Mouse (Mus musculus) activated CD4-positive, CD25-positive, alpha-beta regulatory T cell, adult 4 months (primary cell): ENCODE results near the gene Evi2b. TPM values are rescaled to one million over a fixed set of nuclear protein-coding genes. Genes with fewer than 3 reads are reported as not detected.

Experiments used
- ATAC-seq: one replicate; pipeline ENCODE4 v1.8.0; 2017
- polyA plus RNA-seq, 2 experiments: library from polyadenylated mRNA; unstranded; fragments of 100-300 nt; shearing (Covaris generic); gene quantifications; one replicate each; pipeline ENCODE4 v1.2.1; 2017

Evi2b gene
- polyA plus RNA-seq, 2 experiments from 2014 or later: 80.3 to 80.9 TPM

- ATAC-seq: no peak
Observed at GRCm38 (mm10) chr11:79520772-79521171, 2.8 kb downstream of the Evi2b start.

- peak; percentile 83 for ATAC-seq
Observed at GRCm38 (mm10) chr11:79519878-79520291, 3.7 kb downstream of the Evi2b start.

GRCm38 (mm10) chr11:79519299-79519698 is 4.3 kb downstream of the Evi2b start:
- no peak for ATAC-seq

GRCm38 (mm10) chr11:79515798-79516197 is 7.8 kb downstream of the Evi2b start:
- ATAC-seq: no peak

GRCm38 (mm10) chr11:79515331-79515730 is 8.2 kb downstream of the Evi2b start:
- no peak for ATAC-seq

GRCm38 (mm10) chr11:79511970-79512369 is 11.6 kb downstream of the Evi2b start:
- no peak for ATAC-seq

GRCm38 (mm10) chr11:79504506-79504905 is 19.1 kb downstream of the Evi2b start:
- ATAC-seq: no peak

GRCm38 (mm10) chr11:79503845-79504244 is 19.7 kb downstream of the Evi2b start, which contains the start of gene Omg:
Gene Omg, minus strand, starts transcription at chr11:79504084.
- no peak for ATAC-seq

- ATAC-seq: no peak
Observed at GRCm38 (mm10) chr11:79502917-79503316, 20.6 kb downstream of the Evi2b start.

GRCm38 (mm10) chr11:79494976-79495800 is 28.4 kb downstream of the Evi2b start:
- no peak for ATAC-seq

- ATAC-seq: no peak
Observed at GRCm38 (mm10) chr11:79484721-79485120, 38.8 kb downstream of the Evi2b start.

- no peak for ATAC-seq
Observed at GRCm38 (mm10) chr11:79483876-79484528, 39.6 kb downstream of the Evi2b start.

GRCm38 (mm10) chr11:79483392-79483791 is 40.2 kb downstream of the Evi2b start:
- ATAC-seq: no peak

- ATAC-seq: no peak
Observed at GRCm38 (mm10) chr11:79468097-79468496, 55.5 kb downstream of the Evi2b start.

Other genes with a start within 250 kb of the Evi2b start
- not detected for gene Gm9964, start 226.9 kb downstream of the Evi2b start, polyA plus RNA-seq
- gene Nf1, start 184.1 kb downstream of the Evi2b start, polyA plus RNA-seq: 1 to 10 TPM; 1.2 to 1.6 TPM
- not detected for gene Omg, start 19.7 kb downstream of the Evi2b start, polyA plus RNA-seq
- 1 to 10 TPM; 6.2 to 8.4 TPM for gene Evi2, start 6.8 kb upstream of the Evi2b start, polyA plus RNA-seq
- gene Evi2a, start 6.8 kb upstream of the Evi2b start, polyA plus RNA-seq: 10 to 100 TPM; 71.2 to 72.0 TPM
- gene Rab11fip4, start 67.5 kb upstream of the Evi2b start, polyA plus RNA-seq: 10 to 100 TPM; 11.0 to 11.5 TPM